ENCODE assay signal across 8 mouse cellular contexts in the genomic region with DNA sequence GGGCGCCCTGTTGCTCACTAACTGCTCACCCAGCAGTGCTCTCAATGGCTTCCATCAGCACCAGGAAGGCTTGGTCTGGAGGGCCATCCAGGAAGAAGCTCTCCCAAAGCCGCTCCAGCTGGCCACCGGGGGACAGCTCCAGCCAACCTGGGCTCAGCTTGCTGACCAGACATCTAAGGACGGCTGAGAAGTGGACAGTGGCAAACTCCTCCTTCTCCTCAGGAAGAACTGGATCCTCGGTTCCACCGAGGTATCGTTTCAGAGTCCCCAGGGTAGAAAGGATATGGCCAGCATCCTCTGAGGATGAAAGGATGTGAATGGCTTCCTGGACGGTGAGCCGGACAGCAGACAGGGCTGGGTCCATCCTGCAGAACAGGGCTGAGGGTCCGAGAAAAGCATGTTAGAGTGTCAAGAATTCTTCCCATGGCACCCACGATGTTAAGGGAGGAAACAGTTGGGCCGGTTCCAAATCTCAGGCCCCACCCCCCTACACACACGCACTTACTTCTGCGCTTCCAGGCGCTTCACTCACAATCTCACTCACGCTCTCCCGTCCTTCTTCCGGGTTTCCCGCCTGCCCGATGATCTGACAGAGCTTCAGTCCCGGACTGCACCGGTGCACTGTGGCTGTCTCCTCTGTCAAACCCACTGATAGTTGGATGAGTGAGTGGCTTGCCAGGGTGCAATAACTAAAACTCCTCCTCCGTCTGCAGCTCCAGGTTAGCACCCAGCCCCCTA. TPM values are rescaled to one million over a fixed set of nuclear protein-coding genes. Genes with fewer than 3 reads are reported as not detected.
DNase-seq lines count a peak whose midpoint lies in the region; ATAC-seq and TF ChIP-seq lines count a peak whose summit lies in the region.

No protein-coding gene starts in this region.

- ATAC-seq in kidney, embryonic 15.5 days (replicated peaks; ENCODE audit: low FRiP score) = peak; percentile 67; the same call in 1 of the 2 replicates
- 0 out of 2 replicates have a peak, but pooled peaks have one; percentile 35 for ATAC-seq in G1E (ENCODE audit: extremely low read depth, insufficient number of reproducible peaks, low FRiP score, poor library complexity, severe bottlenecking)
- peak; percentile 48 for ATAC-seq in intestine, postnatal 0 days
- ATAC-seq in midbrain, embryonic 15.5 days (replicated peaks) = peak; percentile 76

- H3K27ac ChIP-seq in kidney, embryonic 15.5 days = peak overlapping the region; percentile 97
- H3K27ac ChIP-seq in forebrain, embryonic 10.5 days = peak overlapping the region; percentile 95
- H3K27ac ChIP-seq in intestine, postnatal 0 days (ENCODE audit: low read depth, low read length) = peak overlapping the region; percentile 89; the same call in 1 of the 2 replicates
- peak overlapping the region; percentile 91 for H3K27ac ChIP-seq in midbrain, embryonic 15.5 days

- H3K4me2 ChIP-seq in kidney, embryonic 15.5 days = peak overlapping the region; percentile 98
- peak overlapping the region; percentile 91 for H3K4me2 ChIP-seq in intestine, postnatal 0 days (replicated peaks; ENCODE audit: low read depth)
- H3K4me2 ChIP-seq in midbrain, embryonic 15.5 days = peak overlapping the region; percentile 98

- no peak for TF ChIP-seq CTCF in G1E (IDR thresholded peaks at IDR 0.05; ENCODE audit: low read depth, low read length)
- no peak for TF ChIP-seq CTCF in intestine, postnatal 0 days (IDR thresholded peaks at IDR 0.05; ENCODE audit: low read depth)

- H3K9ac ChIP-seq in kidney, embryonic 15.5 days = peak overlapping the region; percentile 64
- peak overlapping the region; percentile 57 for H3K9ac ChIP-seq in intestine, postnatal 0 days (ENCODE audit: low read depth, low read length)
- peak overlapping the region; percentile 66 for H3K9ac ChIP-seq in midbrain, embryonic 15.5 days

- H3K9me3 ChIP-seq in kidney, embryonic 15.5 days (replicated peaks) = no peaks in the 10 kb centered on the region
- no peaks in the 10 kb centered on the region for H3K9me3 ChIP-seq in G1E (replicated peaks)
- no peaks in the 10 kb centered on the region for H3K9me3 ChIP-seq in forebrain, embryonic 10.5 days
- no peaks in the 10 kb centered on the region for H3K9me3 ChIP-seq in intestine, postnatal 0 days (ENCODE audit: control insufficient read depth)
- no peaks in the 10 kb centered on the region for H3K9me3 ChIP-seq in midbrain, embryonic 15.5 days

- H3K27me3 ChIP-seq in kidney, embryonic 15.5 days = no peaks in the 10 kb centered on the region
- H3K27me3 ChIP-seq in G1E (ENCODE audit: insufficient read depth, low read length) = peaks cover 10% of the 10 kb centered on the region
- no peaks in the 10 kb centered on the region for H3K27me3 ChIP-seq in forebrain, embryonic 10.5 days (ENCODE audit: poor library complexity, severe bottlenecking)
- no peaks in the 10 kb centered on the region for H3K27me3 ChIP-seq in intestine, postnatal 0 days (replicated peaks; ENCODE audit: control insufficient read depth, insufficient read depth, low read length)
- H3K27me3 ChIP-seq in midbrain, embryonic 15.5 days (replicated peaks) = no peaks in the 10 kb centered on the region

- H3K4me1 ChIP-seq in kidney, embryonic 15.5 days = peaks cover 15% of the 10 kb centered on the region
- H3K4me1 ChIP-seq in G1E (ENCODE audit: insufficient read depth, low read depth, low read length) = peaks cover 44% of the 10 kb centered on the region
- H3K4me1 ChIP-seq in forebrain, embryonic 10.5 days = peaks cover 24% of the 10 kb centered on the region
- H3K4me1 ChIP-seq in intestine, postnatal 0 days (replicated peaks; ENCODE audit: control insufficient read depth, insufficient read depth, low read length) = no peaks in the 10 kb centered on the region; the same call in 1 of the 2 replicates
- H3K4me1 ChIP-seq in midbrain, embryonic 15.5 days = peaks cover 24% of the 10 kb centered on the region

- H3K4me3 ChIP-seq in kidney, embryonic 15.5 days (replicated peaks) = peak overlapping the region; percentile 72
- peak overlapping the region; percentile 77 for H3K4me3 ChIP-seq in G1E (ENCODE audit: low read depth, low read length)
- peak overlapping the region; percentile 83 for H3K4me3 ChIP-seq in forebrain, embryonic 10.5 days
- H3K4me3 ChIP-seq in intestine, postnatal 0 days (ENCODE audit: low read depth, low read length) = peak overlapping the region; percentile 49
- H3K4me3 ChIP-seq in midbrain, embryonic 15.5 days = peak overlapping the region; percentile 65

- DNase-seq in kidney, postnatal 14 days = no peak
- DNase-seq in G1E (ENCODE audit: low spot score) (peak; percentile 65), adipocyte (ENCODE audit: low spot score) (no peak)
- DNase-seq in forebrain, embryonic 10.5 days (ENCODE audit: extremely low spot score, low spot score) = no peak
- no peak for DNase-seq in c-Kit-positive CD71-positive TER-119-positive erythroid progenitor cells, embryonic 14.5 days (ENCODE audit: low spot score)

- peaks cover 36% of the 10 kb centered on the region for H3K36me3 ChIP-seq in kidney, embryonic 15.5 days
- peaks cover 48% of the 10 kb centered on the region for H3K36me3 ChIP-seq in G1E (replicated peaks)
- H3K36me3 ChIP-seq in forebrain, embryonic 10.5 days (replicated peaks) = peaks cover 43% of the 10 kb centered on the region
- peaks cover 9% of the 10 kb centered on the region; the same call in 1 of the 2 replicates for H3K36me3 ChIP-seq in intestine, postnatal 0 days (ENCODE audit: control insufficient read depth, insufficient read depth)
- 0 out of 2 replicates have a peak, but pooled peaks cover 5% of the 10 kb centered on the region for H3K36me3 ChIP-seq in midbrain, embryonic 15.5 days (replicated peaks)

- 7% methylated on average over 23 of the region's 23 CpGs for WGBS in kidney, embryonic 15.5 days
- WGBS in forebrain, embryonic 10.5 days = 14% methylated on average over 23 of the region's 23 CpGs
- 8% methylated on average over 23 of the region's 23 CpGs for WGBS in intestine, postnatal 0 days
- WGBS in midbrain, embryonic 15.5 days = 12% methylated on average over 23 of the region's 23 CpGs

RNA-seq across cellular contexts. Expression of a gene that starts 0.7 kb away (rescaled TPM):
- 44.4 and 45.3 TPM in 2 replicates for polyA plus RNA-seq in kidney, embryonic 15.5 days (2015; fragmentation: Nextera tagmentation; extraction: Ambion mirVana)
- total RNA-seq in G1E (2014; fragmentation: Nextera tagmentation) (6.0 and 25.6 TPM in 2 replicates), G1E (2017) (22.3 and 28.2 TPM in 2 replicates)
- 34.9 and 44.0 TPM in 2 replicates for polyA plus RNA-seq in G1E (2012)
- polyA plus RNA-seq in forebrain, embryonic 10.5 days (2016; fragmentation: Nextera tagmentation; extraction: Ambion mirVana) = 54.6 TPM in 2 replicates
- 7.6 and 8.7 TPM in 2 replicates for polyA plus RNA-seq in intestine, postnatal 0 days (2015; fragmentation: Nextera tagmentation; extraction: Ambion mirVana)
- polyA plus RNA-seq in midbrain, embryonic 15.5 days (2015; fragmentation: Nextera tagmentation; extraction: Ambion mirVana) = 57.8 and 67.0 TPM in 2 replicates

RNA-seq across cellular contexts. Expression of a gene that starts 5.5 kb away (rescaled TPM):
- 0.16 and 0.24 TPM in 2 replicates for polyA plus RNA-seq in kidney, embryonic 15.5 days (2015; fragmentation: Nextera tagmentation; extraction: Ambion mirVana)
- total RNA-seq in G1E (2014; fragmentation: Nextera tagmentation) = not detected in 2 replicates
- 0.33 TPM in 1 of 2 replicates, not detected in the other for total RNA-seq in G1E (2017)
- polyA plus RNA-seq in G1E (2012) = not detected in 2 replicates
- 0.30 TPM in 1 of 2 replicates, not detected in the other for polyA plus RNA-seq in forebrain, embryonic 10.5 days (2016; fragmentation: Nextera tagmentation; extraction: Ambion mirVana)
- 0.25 and 0.27 TPM in 2 replicates for polyA plus RNA-seq in intestine, postnatal 0 days (2015; fragmentation: Nextera tagmentation; extraction: Ambion mirVana)
- polyA plus RNA-seq in midbrain, embryonic 15.5 days (2015; fragmentation: Nextera tagmentation; extraction: Ambion mirVana) = not detected in 2 replicates

RNA-seq across cellular contexts. Expression of a gene that starts 18.1 kb away (rescaled TPM):
- 20.7 and 24.6 TPM in 2 replicates for polyA plus RNA-seq in kidney, embryonic 15.5 days (2015; fragmentation: Nextera tagmentation; extraction: Ambion mirVana)
- total RNA-seq in G1E (2014; fragmentation: Nextera tagmentation) (10.8 and 12.7 TPM in 2 replicates), G1E (2017) (15.7 and 17.8 TPM in 2 replicates)
- polyA plus RNA-seq in G1E (2012) = 14.7 and 16.1 TPM in 2 replicates
- 24.3 and 24.7 TPM in 2 replicates for polyA plus RNA-seq in forebrain, embryonic 10.5 days (2016; fragmentation: Nextera tagmentation; extraction: Ambion mirVana)
- 18.5 and 21.7 TPM in 2 replicates for polyA plus RNA-seq in intestine, postnatal 0 days (2015; fragmentation: Nextera tagmentation; extraction: Ambion mirVana)
- 35.0 and 36.3 TPM in 2 replicates for polyA plus RNA-seq in midbrain, embryonic 15.5 days (2015; fragmentation: Nextera tagmentation; extraction: Ambion mirVana)

RNA-seq across cellular contexts. Expression of a gene that starts 31.7 kb away (rescaled TPM):
- 29.6 and 31.6 TPM in 2 replicates for polyA plus RNA-seq in kidney, embryonic 15.5 days (2015; fragmentation: Nextera tagmentation; extraction: Ambion mirVana)
- total RNA-seq in G1E (2014; fragmentation: Nextera tagmentation) (not detected in 2 replicates), G1E (2017) (0.11 and 0.17 TPM in 2 replicates)
- polyA plus RNA-seq in G1E (2012) = not detected in 2 replicates
- 10.9 and 11.5 TPM in 2 replicates for polyA plus RNA-seq in forebrain, embryonic 10.5 days (2016; fragmentation: Nextera tagmentation; extraction: Ambion mirVana)
- 14.5 and 15.8 TPM in 2 replicates for polyA plus RNA-seq in intestine, postnatal 0 days (2015; fragmentation: Nextera tagmentation; extraction: Ambion mirVana)
- polyA plus RNA-seq in midbrain, embryonic 15.5 days (2015; fragmentation: Nextera tagmentation; extraction: Ambion mirVana) = 12.6 and 13.0 TPM in 2 replicates

RNA-seq across cellular contexts. Expression of a gene that starts 47.2 kb away (rescaled TPM):
- not detected in 2 replicates for polyA plus RNA-seq in kidney, embryonic 15.5 days (2015; fragmentation: Nextera tagmentation; extraction: Ambion mirVana)
- total RNA-seq in G1E (2014; fragmentation: Nextera tagmentation) = not detected in 2 replicates
- total RNA-seq in G1E (2017) = 0.05 and 0.12 TPM in 2 replicates
- polyA plus RNA-seq in G1E (2012) = not detected in 2 replicates
- polyA plus RNA-seq in forebrain, embryonic 10.5 days (2016; fragmentation: Nextera tagmentation; extraction: Ambion mirVana) = not detected in 2 replicates
- polyA plus RNA-seq in intestine, postnatal 0 days (2015; fragmentation: Nextera tagmentation; extraction: Ambion mirVana) = not detected in 2 replicates
- not detected in 2 replicates for polyA plus RNA-seq in midbrain, embryonic 15.5 days (2015; fragmentation: Nextera tagmentation; extraction: Ambion mirVana)
